Mouse (Mus musculus) stomach, embryonic 14.5 days (tissue): Measurements from ENCODE around the gene Susd6. TPM values are rescaled to one million over a fixed set of nuclear protein-coding genes. Genes with fewer than 3 reads are reported as not detected.

Source experiments
- ATAC-seq: fragments of 200-750 bp; cut with Nextera tagmentation; 2 replicates; pipeline ENCODE4 v1.8.0; 2017; ENCODE audit warnings: low read depth, moderate TSS enrichment; ENCODE audit not compliant: insufficient number of reproducible peaks, insufficient read depth, low FRiP score
- H3K27ac ChIP-seq: fragments of 300-500 bp; sonication (generic); 2 replicates; pipeline ENCODE4 v1.5.1; 2014; ENCODE audit warnings: mild to moderate bottlenecking, low read length, moderate library complexity, mixed read lengths
- H3K27me3 ChIP-seq: fragments of 300-500 bp; sonication (generic); 2 replicates; pipeline ENCODE4 v1.6.1; 2014; ENCODE audit warnings: low read length, control low read depth, mixed read lengths; ENCODE audit not compliant: control insufficient read depth, insufficient read depth
- H3K36me3 ChIP-seq: fragments of 300-500 bp; sonication (generic); 2 replicates; pipeline ENCODE4 v1.6.1; 2014; ENCODE audit warnings: mild to moderate bottlenecking, control low read depth, low read length, moderate library complexity, mixed read lengths; ENCODE audit not compliant: control insufficient read depth, insufficient read depth
- H3K4me1 ChIP-seq: fragments of 300-500 bp; sonication (generic); 2 replicates; pipeline ENCODE4 v1.6.1; 2014; ENCODE audit warnings: low read length, control low read depth, mixed read lengths; ENCODE audit not compliant: control insufficient read depth, insufficient read depth
- H3K4me2 ChIP-seq: fragments of 300-500 bp; sonication (generic); replicated peaks from 2 replicates; pipeline ENCODE4 v1.6.1; 2014; ENCODE audit warnings: low read depth, low read length, control low read depth
- H3K4me3 ChIP-seq: fragments of 300-500 bp; sonication (generic); 2 replicates; pipeline ENCODE4 v1.5.1; 2014; ENCODE audit warnings: low read depth, low read length, control low read depth
- H3K9ac ChIP-seq: fragments of 300-500 bp; sonication (generic); replicated peaks from 2 replicates; pipeline ENCODE4 v1.6.1; 2014; ENCODE audit warnings: low read depth, mild to moderate bottlenecking, control low read depth, low read length, moderate library complexity, mixed read lengths
- H3K9me3 ChIP-seq: fragments of 300-500 bp; sonication (generic); 2 replicates; pipeline ENCODE4 v1.6.1; 2016; ENCODE audit warnings: low read depth, low read length, control low read depth; ENCODE audit not compliant: control insufficient read depth
- WGBS: fragments of 180-500 bp; shearing (Covaris S2); extraction: QIAGEN DNeasy Blood & Tissue Kit; methylation state at CpG from one replicate; pipeline ENCODE4 v1.1.7; 2014; 5-methylcytosine and 5-hydroxymethylcytosine counted together
- polyA plus RNA-seq: library from polyadenylated mRNA; unstranded; fragments of >200 nt; fragmentation: Nextera tagmentation; extraction: Ambion mirVana; gene quantifications from 2 replicates; pipeline ENCODE4 v1.2.1, GENCODE M21; 2014

The Susd6 gene
- polyA plus RNA-seq, 1 experiment from 2014 or later: 20.8 TPM

GRCm38 (mm10) chr12:80866023-80866422 is 75.7 kb downstream of the Susd6 start:
- H3K4me1 ChIP-seq: peaks cover 8% of the 10 kb centered on the region; the same call in 1 of the 2 replicates

DNA sequence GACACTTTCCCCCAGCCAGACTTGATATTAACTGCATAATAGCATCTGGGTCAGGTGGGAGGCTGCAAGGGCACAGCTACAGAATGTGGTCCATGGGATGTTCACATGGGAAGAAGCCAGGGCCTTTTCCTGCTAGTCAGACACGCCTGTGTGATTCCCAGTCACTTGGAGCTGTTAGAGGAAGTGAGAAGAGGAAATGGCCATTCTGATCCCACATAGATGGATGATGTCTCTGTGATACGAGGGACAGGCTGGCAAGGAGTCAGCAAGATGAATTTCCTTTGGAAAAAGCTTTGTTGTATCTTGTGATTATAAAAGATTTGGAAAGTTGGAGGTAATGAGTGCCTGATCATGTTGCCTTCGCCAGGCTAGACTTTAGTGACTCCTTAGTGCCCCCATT is 76.8 kb downstream of the Susd6 start:
- Histone ChIP-seq H3K4me1 (peaks cover 1% of the 10 kb centered on the region; the same call in 1 of the 2 replicates), H3K9me3 (no peaks in the 10 kb centered on the region), H3K27me3 (no peaks in the 10 kb centered on the region), H3K36me3 (peaks cover 4% of the 10 kb centered on the region; the same call in 1 of the 2 replicates), H3K4me3 (no peak overlapping the region), H3K27ac (no peak overlapping the region), H3K9ac (no peak overlapping the region), H3K4me2 (no peak overlapping the region)
- no peak for ATAC-seq
- WGBS: 78% methylated on average over 3 of the region's 3 CpGs

More at GRCm38 (mm10) chr12:80866023-80866422, 75.7 kb downstream of the Susd6 start:
- 89% methylated on average over 2 of the region's 2 CpGs for WGBS
- no peak overlapping the region for H3K4me2 ChIP-seq
- ATAC-seq: no peak
- H3K27me3 ChIP-seq: no peaks in the 10 kb centered on the region
- no peak overlapping the region for H3K27ac ChIP-seq
- H3K36me3 ChIP-seq: peaks cover 4% of the 10 kb centered on the region; the same call in 1 of the 2 replicates
- H3K9ac ChIP-seq: no peak overlapping the region
- H3K9me3 ChIP-seq: no peaks in the 10 kb centered on the region
- H3K4me3 ChIP-seq: no peak overlapping the region

- WGBS: 82% methylated on average over 7 of the region's 7 CpGs
- Histone ChIP-seq H3K4me2 (no peak overlapping the region), H3K4me3 (no peak overlapping the region), H3K9ac (no peak overlapping the region), H3K27me3 (no peaks in the 10 kb centered on the region), H3K36me3 (peaks cover 4% of the 10 kb centered on the region; the same call in 1 of the 2 replicates), H3K27ac (no peak overlapping the region), H3K9me3 (no peaks in the 10 kb centered on the region), H3K4me1 (no peaks in the 10 kb centered on the region)
- no peak for ATAC-seq
These were observed 78.1 kb downstream of the Susd6 start for GRCm38 (mm10) chr12:80868401-80868800.

DNA sequence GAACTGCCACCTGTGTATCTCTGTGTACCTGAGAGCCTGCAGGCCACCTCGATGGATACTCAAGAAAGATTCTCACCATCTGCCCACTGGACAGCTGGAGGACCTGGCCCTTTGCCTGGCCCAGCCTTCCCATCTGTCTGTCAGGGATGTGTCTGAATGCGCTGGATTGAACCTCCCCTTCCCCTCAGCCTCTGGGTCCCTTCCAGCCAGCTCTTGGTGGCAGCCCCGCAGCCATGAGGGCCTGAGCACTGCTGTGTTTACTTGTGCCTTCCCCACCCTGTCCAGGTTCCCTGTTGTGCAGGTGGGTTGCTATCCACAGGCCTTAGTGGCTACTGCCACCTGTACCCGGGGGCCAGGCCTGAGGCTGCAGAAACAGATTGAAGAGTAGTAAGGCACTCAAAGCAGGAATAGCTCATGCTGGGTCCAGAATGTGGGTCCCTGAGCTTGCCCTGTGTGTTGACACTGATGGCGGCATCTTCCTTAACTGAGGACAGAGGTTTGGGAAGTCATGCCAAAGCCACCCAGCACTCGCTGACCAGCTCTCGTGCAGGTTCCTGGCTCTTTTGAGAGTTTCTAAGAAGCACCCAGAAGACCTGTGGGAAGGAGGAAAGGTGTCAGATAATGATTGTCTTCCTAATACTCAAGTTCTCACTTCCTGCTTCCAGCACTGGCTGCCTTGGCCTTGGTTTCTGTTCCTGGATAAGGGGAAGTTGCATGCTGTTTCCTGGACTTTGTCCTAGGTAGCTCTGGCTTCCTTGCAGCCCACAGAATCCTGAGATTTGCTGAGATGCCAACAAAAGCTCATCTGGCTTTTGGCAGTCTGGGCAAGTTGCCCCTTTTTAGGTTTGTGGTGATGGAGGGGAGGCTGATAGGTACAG is 87.1 kb downstream of the Susd6 start:
- Histone ChIP-seq H3K4me2 (no peak overlapping the region), H3K27ac (no peak overlapping the region), H3K4me1 (no peaks in the 10 kb centered on the region), H3K4me3 (no peak overlapping the region), H3K27me3 (no peaks in the 10 kb centered on the region), H3K9ac (no peak overlapping the region), H3K9me3 (no peaks in the 10 kb centered on the region), H3K36me3 (peaks cover 23% of the 10 kb centered on the region; the same call in 1 of the 2 replicates)
- no peak for ATAC-seq
- 77% methylated on average over 7 of the region's 7 CpGs for WGBS

- no peaks in the 10 kb centered on the region for H3K9me3 ChIP-seq
- no peak overlapping the region for H3K27ac ChIP-seq
- H3K4me1 ChIP-seq: no peaks in the 10 kb centered on the region
- no peak overlapping the region for H3K9ac ChIP-seq
- no peak overlapping the region for H3K4me2 ChIP-seq
- no peaks in the 10 kb centered on the region for H3K27me3 ChIP-seq
- 87% methylated on average over 6 of the region's 6 CpGs for WGBS
- H3K4me3 ChIP-seq: no peak overlapping the region
- H3K36me3 ChIP-seq: peaks cover 23% of the 10 kb centered on the region; the same call in 1 of the 2 replicates
- no peak for ATAC-seq
These were observed 87.8 kb downstream of the Susd6 start for GRCm38 (mm10) chr12:80878093-80878430.

DNA sequence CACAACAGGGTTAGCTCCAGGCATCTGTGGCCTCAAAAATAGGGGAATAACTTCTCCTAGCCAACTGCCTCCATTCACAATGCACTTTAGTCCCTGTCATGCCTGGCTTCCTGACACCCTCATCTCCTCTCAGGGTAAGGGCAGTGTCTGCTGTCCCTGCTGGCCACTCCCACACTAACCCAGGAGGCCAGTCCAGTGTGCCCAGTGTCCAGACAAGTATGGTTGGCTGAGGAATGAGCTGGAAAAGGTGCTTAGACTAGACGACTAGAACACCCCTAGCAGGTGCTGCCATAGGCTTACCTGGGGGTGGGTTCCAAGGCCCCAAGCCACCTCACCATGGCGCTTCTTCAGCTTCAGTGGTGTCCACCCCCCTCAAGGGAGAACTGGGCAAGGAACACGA is 88.3 kb downstream of the Susd6 start:
- 76% methylated on average over 3 of the region's 3 CpGs for WGBS
- peaks cover 23% of the 10 kb centered on the region; the same call in 1 of the 2 replicates for H3K36me3 ChIP-seq
- ATAC-seq: no peak

DNA sequence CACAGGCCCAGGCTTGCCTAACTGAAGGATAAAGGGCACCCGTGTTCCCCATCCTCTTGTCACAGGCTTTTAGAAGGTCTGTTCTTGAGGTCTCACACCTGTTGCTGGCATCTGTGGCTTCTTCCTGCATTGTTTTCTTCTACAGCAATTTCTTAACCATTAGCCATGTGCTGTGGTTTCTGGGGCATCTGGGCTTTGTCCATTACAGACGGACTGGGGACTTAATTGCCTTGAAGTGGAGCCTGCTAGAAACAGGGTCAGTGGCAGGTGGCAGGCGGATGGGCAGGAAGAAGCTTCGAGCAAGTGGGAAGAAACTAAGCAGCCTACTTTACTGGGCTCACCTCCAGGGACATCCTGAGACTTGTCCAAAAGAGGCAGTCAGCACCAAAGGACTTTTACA is 89.0 kb downstream of the Susd6 start:
- ATAC-seq: no peak

More for the DNA sequence above, 88.3 kb downstream of the Susd6 start:
- Histone ChIP-seq H3K27ac (no peak overlapping the region), H3K9me3 (no peaks in the 10 kb centered on the region), H3K27me3 (no peaks in the 10 kb centered on the region), H3K4me3 (no peak overlapping the region), H3K4me2 (no peak overlapping the region), H3K9ac (no peak overlapping the region), H3K4me1 (no peaks in the 10 kb centered on the region)

GRCm38 (mm10) chr12:80881121-80881520 is 90.8 kb downstream of the Susd6 start:
- peaks cover 15% of the 10 kb centered on the region; the same call in 1 of the 2 replicates for H3K36me3 ChIP-seq
- H3K27ac ChIP-seq: no peak overlapping the region
- ATAC-seq: no peak
- H3K9me3 ChIP-seq: no peaks in the 10 kb centered on the region
- H3K9ac ChIP-seq: no peak overlapping the region
- H3K27me3 ChIP-seq: no peaks in the 10 kb centered on the region
- no peak overlapping the region for H3K4me2 ChIP-seq
- WGBS: 85% methylated on average over 3 of the region's 3 CpGs
- H3K4me1 ChIP-seq: peaks cover 13% of the 10 kb centered on the region
- no peak overlapping the region for H3K4me3 ChIP-seq

More for the DNA sequence above, 89.0 kb downstream of the Susd6 start:
- Histone ChIP-seq H3K36me3 (peaks cover 21% of the 10 kb centered on the region; the same call in 1 of the 2 replicates), H3K4me3 (no peak overlapping the region), H3K9ac (no peak overlapping the region), H3K27ac (no peak overlapping the region), H3K9me3 (no peaks in the 10 kb centered on the region), H3K4me1 (no peaks in the 10 kb centered on the region), H3K4me2 (no peak overlapping the region), H3K27me3 (no peaks in the 10 kb centered on the region)
- 35% methylated on average over 4 of the region's 4 CpGs for WGBS
